Mouse (Mus musculus): ENCODE measurements around the gene Cnpy2. TPM values are rescaled to one million over a fixed set of nuclear protein-coding genes. Genes with fewer than 3 reads are reported as not detected.
A peak's percentile ranks its signal among the peaks of the same experiment; 100 is the strongest.
"Not testable (repeated sequence)": the region's sequence is repeated elsewhere in the genome, so short reads cannot be mapped to it uniquely, and the experiment has no call there.

The Cnpy2 gene
- polyA plus RNA-seq, 1 experiment, result 46.6 TPM

- TF ChIP-seq POLR2A (IDR thresholded peaks at IDR 0.05; ENCODE audit: low read depth, low read length) (no peak), CTCF (IDR thresholded peaks at IDR 0.05; ENCODE audit: extremely low read depth, insufficient read length, insufficient replicate concordance, low read depth, low read length) (no peak)
- H3K4me3 ChIP-seq (ENCODE audit: low read depth, low read length), result no peak overlapping the region; the same call in 1 of the 2 replicates
- 19% methylated on average over 12 of the region's 12 CpGs for WGBS
- H3K27me3 ChIP-seq (ENCODE audit: control insufficient read depth, insufficient read depth, low read length), result no peaks in the 10 kb centered on the region
- H3K36me3 ChIP-seq (ENCODE audit: control insufficient read depth, insufficient read depth, low read length), result peaks cover 47% of the 10 kb centered on the region
- no peak overlapping the region for H3K27ac ChIP-seq (ENCODE audit: insufficient read depth, low read depth, low read length)
- H3K4me1 ChIP-seq (ENCODE audit: control insufficient read depth, insufficient read depth, insufficient read length, low read length), result peaks cover 6% of the 10 kb centered on the region; the same call in 1 of the 2 replicates
These were observed 618 bp upstream of the Cnpy2 start for GRCm38 (mm10) chr10:128321641-128322040.

- 35% methylated on average over 8 of the region's 8 CpGs for WGBS
- Histone ChIP-seq H3K27me3 (ENCODE audit: control insufficient read depth, insufficient read depth, low read length) (no peaks in the 10 kb centered on the region), H3K36me3 (ENCODE audit: control insufficient read depth, insufficient read depth, low read length) (peaks cover 42% of the 10 kb centered on the region), H3K4me3 (ENCODE audit: low read depth, low read length) (peak overlapping the region; percentile 88), H3K4me1 (ENCODE audit: control insufficient read depth, insufficient read depth, insufficient read length, low read length) (peaks cover 6% of the 10 kb centered on the region; the same call in 1 of the 2 replicates), H3K27ac (ENCODE audit: insufficient read depth, low read depth, low read length) (peak overlapping the region; percentile 80)
- TF ChIP-seq CTCF (IDR thresholded peaks at IDR 0.05; ENCODE audit: extremely low read depth, insufficient read length, insufficient replicate concordance, low read depth, low read length) (no peak), POLR2A (IDR thresholded peaks at IDR 0.05; ENCODE audit: low read depth, low read length) (no peak)
These were observed 1.3 kb downstream of the Cnpy2 start for GRCm38 (mm10) chr10:128323516-128323915.

- H3K4me1 ChIP-seq (ENCODE audit: control insufficient read depth, insufficient read depth, insufficient read length, low read length), result peaks cover 6% of the 10 kb centered on the region; the same call in 1 of the 2 replicates
- H3K27me3 ChIP-seq (ENCODE audit: control insufficient read depth, insufficient read depth, low read length), result no peaks in the 10 kb centered on the region
- no peak overlapping the region for H3K4me3 ChIP-seq (ENCODE audit: low read depth, low read length)
- TF ChIP-seq CTCF (IDR thresholded peaks at IDR 0.05; ENCODE audit: extremely low read depth, insufficient read length, insufficient replicate concordance, low read depth, low read length), result no peak
- no peak for TF ChIP-seq POLR2A (IDR thresholded peaks at IDR 0.05; ENCODE audit: low read depth, low read length)
- no peak overlapping the region for H3K27ac ChIP-seq (ENCODE audit: insufficient read depth, low read depth, low read length)
- peaks cover 26% of the 10 kb centered on the region for H3K36me3 ChIP-seq (ENCODE audit: control insufficient read depth, insufficient read depth, low read length)
- 90% methylated on average over 8 of the region's 8 CpGs for WGBS
These were observed 4.6 kb downstream of the Cnpy2 start for GRCm38 (mm10) chr10:128326825-128327224.

DNA sequence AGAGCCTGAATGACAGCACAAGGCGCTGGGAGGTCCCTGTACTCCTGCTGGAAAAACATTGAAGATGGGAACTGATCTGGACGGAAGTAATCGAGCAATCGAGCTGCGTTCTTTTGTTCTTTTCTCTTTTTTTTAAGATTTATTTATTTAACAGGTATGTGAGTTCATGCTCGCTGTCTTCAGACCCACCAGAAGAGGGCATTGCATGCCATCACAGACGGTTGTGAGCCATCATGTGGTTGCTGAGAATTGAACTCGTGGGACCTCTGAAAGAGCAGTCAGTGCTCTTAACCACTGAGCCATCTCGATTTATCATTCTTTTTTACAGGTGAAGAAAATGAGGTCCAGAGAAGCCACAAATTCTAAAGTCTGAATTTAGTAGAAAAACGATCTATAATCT, 5.4 kb downstream of the Cnpy2 start:
- WGBS, result 83% methylated on average over 10 of the region's 10 CpGs
- Histone ChIP-seq H3K36me3 (ENCODE audit: control insufficient read depth, insufficient read depth, low read length) (peaks cover 26% of the 10 kb centered on the region), H3K27me3 (ENCODE audit: control insufficient read depth, insufficient read depth, low read length) (no peaks in the 10 kb centered on the region), H3K4me1 (ENCODE audit: control insufficient read depth, insufficient read depth, insufficient read length, low read length) (peaks cover 6% of the 10 kb centered on the region; the same call in 1 of the 2 replicates), H3K4me3 (ENCODE audit: low read depth, low read length) (no peak overlapping the region), H3K27ac (ENCODE audit: insufficient read depth, low read depth, low read length) (no peak overlapping the region)
- TF ChIP-seq CTCF (IDR thresholded peaks at IDR 0.05; ENCODE audit: extremely low read depth, insufficient read length, insufficient replicate concordance, low read depth, low read length), result no peak
- no peak for TF ChIP-seq POLR2A (IDR thresholded peaks at IDR 0.05; ENCODE audit: low read depth, low read length)

DNA sequence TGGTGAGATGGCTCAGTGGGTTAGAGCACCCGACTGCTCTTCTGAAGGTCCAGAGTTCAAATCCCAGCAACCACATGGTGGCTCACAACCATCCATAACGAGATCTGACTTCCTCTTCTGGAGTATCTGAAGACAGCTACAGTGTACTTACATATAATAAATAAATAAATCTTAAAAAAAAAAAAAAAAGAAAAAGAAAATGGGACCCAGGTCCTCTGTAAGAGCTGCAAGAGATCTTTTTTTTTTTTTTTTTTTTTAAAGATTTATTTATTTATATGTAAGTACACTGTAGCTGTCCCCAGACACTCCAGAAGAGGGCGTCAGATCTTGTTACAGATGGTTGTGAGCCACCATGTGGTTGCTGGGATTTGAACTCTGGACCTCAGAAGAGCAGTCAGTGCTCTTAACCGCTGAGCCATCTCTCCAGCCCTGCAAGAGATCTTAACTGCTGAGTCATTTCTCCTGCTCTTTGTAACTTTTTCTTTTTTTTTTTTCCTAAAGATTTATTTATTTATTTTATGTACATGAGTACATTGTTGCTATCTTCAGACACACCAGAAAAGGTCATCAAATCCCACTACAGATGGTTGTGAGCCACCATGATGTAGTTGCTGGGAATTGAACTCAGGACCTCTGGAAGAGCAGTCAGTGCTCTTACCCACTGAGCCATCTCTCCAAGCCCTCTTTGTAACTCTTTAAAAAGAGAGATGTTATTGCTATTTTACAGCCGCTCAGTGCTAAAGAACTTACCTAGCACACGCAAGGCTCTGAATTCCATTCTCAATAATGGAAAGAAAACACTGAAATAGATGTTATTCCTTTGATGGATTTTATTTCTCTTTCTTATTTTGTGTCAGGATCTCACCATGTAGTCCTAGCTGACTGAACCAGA, 10.3 kb downstream of the Cnpy2 start:
- H3K4me1 ChIP-seq (ENCODE audit: control insufficient read depth, insufficient read depth, insufficient read length, low read length); H3K27ac ChIP-seq (ENCODE audit: insufficient read depth, low read depth, low read length); H3K4me3 ChIP-seq (ENCODE audit: low read depth, low read length); H3K36me3 ChIP-seq (ENCODE audit: control insufficient read depth, insufficient read depth, low read length); H3K27me3 ChIP-seq (ENCODE audit: control insufficient read depth, insufficient read depth, low read length): not testable (repeated sequence)
- WGBS, result 65% methylated on average over 6 of the region's 6 CpGs

GRCm38 (mm10) chr10:128335582-128335981, 13.3 kb downstream of the Cnpy2 start:
- WGBS, result 0% methylated on average over 4 of the region's 4 CpGs
- Histone ChIP-seq H3K4me1 (ENCODE audit: control insufficient read depth, insufficient read depth, insufficient read length, low read length) (peaks cover 2% of the 10 kb centered on the region), H3K27me3 (ENCODE audit: control insufficient read depth, insufficient read depth, low read length) (no peaks in the 10 kb centered on the region), H3K36me3 (ENCODE audit: control insufficient read depth, insufficient read depth, low read length) (peaks cover 7% of the 10 kb centered on the region), H3K27ac (ENCODE audit: insufficient read depth, low read depth, low read length) (peak overlapping the region; percentile 86), H3K4me3 (ENCODE audit: low read depth, low read length) (no peak overlapping the region)
- no peak for TF ChIP-seq CTCF (IDR thresholded peaks at IDR 0.05; ENCODE audit: extremely low read depth, insufficient read length, insufficient replicate concordance, low read depth, low read length)
- TF ChIP-seq POLR2A (IDR thresholded peaks at IDR 0.05; ENCODE audit: low read depth, low read length), result no peak

DNA sequence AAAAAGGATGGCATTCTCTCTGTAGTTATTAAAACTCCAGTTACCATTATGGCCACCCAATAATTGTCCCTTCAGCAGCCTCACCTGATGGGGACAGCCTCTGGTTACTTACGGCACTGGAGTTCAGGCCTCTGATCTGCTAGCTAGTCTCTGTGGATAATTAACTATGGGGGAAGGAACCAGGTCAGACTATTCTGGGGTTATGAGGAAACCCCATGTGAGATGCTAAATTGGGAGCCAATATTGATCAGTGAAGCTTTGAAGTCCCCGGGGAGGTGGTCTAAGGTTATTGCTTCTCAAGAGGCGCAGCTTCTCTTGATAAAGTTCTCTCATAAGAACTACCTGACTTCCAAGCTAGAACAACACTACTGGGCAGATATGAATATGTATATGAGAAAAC, 13.9 kb downstream of the Cnpy2 start:
- Histone ChIP-seq H3K4me3 (ENCODE audit: low read depth, low read length) (no peak overlapping the region), H3K27me3 (ENCODE audit: control insufficient read depth, insufficient read depth, low read length) (no peaks in the 10 kb centered on the region), H3K4me1 (ENCODE audit: control insufficient read depth, insufficient read depth, insufficient read length, low read length) (peaks cover 2% of the 10 kb centered on the region), H3K36me3 (ENCODE audit: control insufficient read depth, insufficient read depth, low read length) (peaks cover 8% of the 10 kb centered on the region), H3K27ac (ENCODE audit: insufficient read depth, low read depth, low read length) (peak overlapping the region; percentile 86)
- WGBS, result 58% methylated on average over 3 of the region's 3 CpGs
- TF ChIP-seq CTCF (IDR thresholded peaks at IDR 0.05; ENCODE audit: extremely low read depth, insufficient read length, insufficient replicate concordance, low read depth, low read length) (no peak), POLR2A (IDR thresholded peaks at IDR 0.05; ENCODE audit: low read depth, low read length) (no peak)

All from small intestine, adult 2 months (tissue).